Mouse (Mus musculus) MEL (cell line): ENCODE results near the gene Cenph. TPM values are rescaled to one million over a fixed set of nuclear protein-coding genes. Genes with fewer than 3 reads are reported as not detected.
"Not testable (repeated sequence)": the region's sequence is repeated elsewhere in the genome, so short reads cannot be mapped to it uniquely, and the experiment has no call there.

Experiments used
- DNase-seq: peaks from one replicate; pipeline ENCODE4 v3.0.0; 2011; ENCODE audit warnings: low read depth, low spot score
- H3K27ac ChIP-seq: 2 replicates; pipeline ENCODE4 v1.5.1; 2012; ENCODE audit warnings: low read depth, mild to moderate bottlenecking, control low read depth, low read length, moderate library complexity; ENCODE audit not compliant: control insufficient read depth
- H3K27me3 ChIP-seq, 2 experiments: fragments of 150-350 bp in 1 of 2; sonication (generic) in 1 of 2; 2 replicates each; pipeline ENCODE4 v1.6.1; 2012; ENCODE audit warnings: low read length in 2 of 2, mild to moderate bottlenecking in 2 of 2, improper control_type of control experiment in 1 of 2, moderate library complexity in 1 of 2; ENCODE audit not compliant: insufficient read depth in 2 of 2, control insufficient read depth in 1 of 2
- H3K36me3 ChIP-seq, 2 experiments: 2 replicates each; pipeline ENCODE4 v1.6.1; 2012 to 2014; ENCODE audit warnings: low read length in 2 of 2, improper control_type of control experiment in 1 of 2, inconsistent platforms in 1 of 2, mild to moderate bottlenecking in 1 of 2; ENCODE audit not compliant: insufficient read depth in 2 of 2, control insufficient read depth in 1 of 2
- H3K4me1 ChIP-seq, 2 experiments: fragments of 150-350 bp in 1 of 2; sonication (generic) in 1 of 2; 2 replicates each; pipeline ENCODE4 v1.6.1; 2012; ENCODE audit warnings: low read length in 2 of 2, improper control_type of control experiment in 1 of 2, mild to moderate bottlenecking in 1 of 2; ENCODE audit not compliant: insufficient read depth in 2 of 2, control insufficient read depth in 1 of 2
- H3K4me3 ChIP-seq, 2 experiments: fragments of 150-350 bp in 1 of 2; sonication (generic) in 1 of 2; 2 replicates each; pipeline ENCODE4 v1.5.1; 2012; ENCODE audit warnings: low read depth in 2 of 2, low read length in 2 of 2, mild to moderate bottlenecking in 2 of 2, moderate library complexity in 2 of 2, control low read depth in 1 of 2, improper control_type of control experiment in 1 of 2; ENCODE audit not compliant: control insufficient read depth in 1 of 2, insufficient read depth in 1 of 2
- H3K79me2 ChIP-seq: 2 replicates; pipeline ENCODE4 v1.6.1; 2012; ENCODE audit warnings: mild to moderate bottlenecking, low read length, moderate library complexity; ENCODE audit not compliant: control insufficient read depth, poor library complexity, insufficient read depth
- H3K9ac ChIP-seq: 2 replicates; pipeline ENCODE4 v1.6.1; 2012; ENCODE audit warnings: low read depth, mild to moderate bottlenecking, control low read depth, low read length, moderate library complexity; ENCODE audit not compliant: control insufficient read depth, poor library complexity, severe bottlenecking
- H3K9me3 ChIP-seq: fragments of 150-350 bp; sonication (generic); replicated peaks from 2 replicates; pipeline ENCODE4 v1.6.1; 2012; ENCODE audit warnings: mild to moderate bottlenecking, low read length, improper control_type of control experiment, moderate library complexity; ENCODE audit not compliant: insufficient read depth
- BHLHE40 ChIP-seq: IDR thresholded peaks from 2 replicates; pipeline ENCODE4 v1.6.1; 2012; ENCODE audit warnings: low read depth, mild to moderate bottlenecking, inconsistent platforms, low read length, improper control_type of control experiment, borderline replicate concordance
- CHD1 ChIP-seq: IDR thresholded peaks from 2 replicates; pipeline ENCODE4 v1.6.1; 2012; ENCODE audit warnings: low read depth, mild to moderate bottlenecking, inconsistent platforms, low read length, improper control_type of control experiment
- CTCF ChIP-seq, 3 experiments: IDR thresholded peaks in 2 of 3; conservative IDR thresholded peaks in 1 of 3; 2 replicates each; pipeline ENCODE4 v1.5.1; 2011 to 2012; ENCODE audit warnings: low read length in 3 of 3, low read depth in 2 of 3, mild to moderate bottlenecking in 2 of 3, improper control_type of control experiment in 1 of 3, inconsistent platforms in 1 of 3, mixed read lengths in 1 of 3, moderate library complexity in 1 of 3; ENCODE audit not compliant: control insufficient read depth in 1 of 3, insufficient read depth in 1 of 3, poor library complexity in 1 of 3, severe bottlenecking in 1 of 3
- ELF1 ChIP-seq: IDR thresholded peaks from 2 replicates; pipeline ENCODE4 v1.6.1; 2014; ENCODE audit warnings: low read depth, mild to moderate bottlenecking, inconsistent platforms, low read length, improper control_type of control experiment, moderate library complexity
- EP300 ChIP-seq, 2 experiments: IDR thresholded peaks; 2 replicates each; pipeline ENCODE4 v1.6.1; 2011; ENCODE audit warnings: improper control_type of control experiment in 2 of 2, low read length in 2 of 2, low read depth in 1 of 2, mild to moderate bottlenecking in 1 of 2
- ETS1 ChIP-seq: IDR thresholded peaks from 2 replicates; pipeline ENCODE4 v1.6.1; 2012; ENCODE audit warnings: low read depth, mild to moderate bottlenecking, inconsistent platforms, low read length, improper control_type of control experiment, moderate library complexity
- GATA1 ChIP-seq: IDR thresholded peaks from 2 replicates; pipeline ENCODE4 v1.6.1; 2011; ENCODE audit warnings: low read depth, low read length, improper control_type of control experiment
- HCFC1 ChIP-seq: IDR thresholded peaks from 2 replicates; pipeline ENCODE4 v1.6.1; 2012; ENCODE audit warnings: low read depth, mild to moderate bottlenecking, inconsistent platforms, low read length, improper control_type of control experiment, moderate library complexity
- KAT2A ChIP-seq: conservative IDR thresholded peaks from 2 replicates; pipeline ENCODE4 v1.6.1; 2012; ENCODE audit warnings: low read depth, low read length, improper control_type of control experiment, inconsistent platforms
- MAFK ChIP-seq: IDR thresholded peaks from 2 replicates; pipeline ENCODE4 v1.6.1; 2011; ENCODE audit warnings: low read depth, mild to moderate bottlenecking, low read length, improper control_type of control experiment, borderline replicate concordance
- MAX ChIP-seq: IDR thresholded peaks from 2 replicates; pipeline ENCODE4 v1.6.1; 2011; ENCODE audit warnings: low read length, improper control_type of control experiment
- MAZ ChIP-seq: IDR thresholded peaks from 2 replicates; pipeline ENCODE4 v1.6.1; 2012; ENCODE audit warnings: low read depth, mild to moderate bottlenecking, inconsistent platforms, low read length, improper control_type of control experiment
- MXI1 ChIP-seq: IDR thresholded peaks from 2 replicates; pipeline ENCODE4 v1.6.1; 2011; ENCODE audit warnings: mild to moderate bottlenecking, low read depth, low read length, improper control_type of control experiment
- MYB ChIP-seq: IDR thresholded peaks from 2 replicates; pipeline ENCODE4 v1.6.1; 2011; ENCODE audit warnings: mild to moderate bottlenecking, low read depth, low read length, improper control_type of control experiment
- MYC ChIP-seq: IDR thresholded peaks from 2 replicates; pipeline ENCODE4 v1.6.1; 2011; ENCODE audit warnings: low read depth, mild to moderate bottlenecking, low read length, improper control_type of control experiment, moderate library complexity
- NELFE ChIP-seq: IDR thresholded peaks from 2 replicates; pipeline ENCODE4 v1.6.1; 2011; ENCODE audit warnings: low read depth, low read length, improper control_type of control experiment
- POLR2A ChIP-seq, 2 experiments: IDR thresholded peaks; 2 replicates each; pipeline ENCODE4 v1.6.1; 2011 to 2012; ENCODE audit warnings: low read length in 2 of 2, mild to moderate bottlenecking in 2 of 2, control low read depth in 1 of 2, improper control_type of control experiment in 1 of 2, low read depth in 1 of 2, moderate library complexity in 1 of 2; ENCODE audit not compliant: control insufficient read depth in 1 of 2, insufficient read depth in 1 of 2, poor library complexity in 1 of 2
- POLR2AphosphoS5 ChIP-seq: IDR thresholded peaks from 2 replicates; pipeline ENCODE4 v1.6.1; 2012; ENCODE audit warnings: low read depth, borderline replicate concordance, mild to moderate bottlenecking, inconsistent platforms, low read length, moderate library complexity, mixed read lengths
- RCOR1 ChIP-seq: IDR thresholded peaks from 2 replicates; pipeline ENCODE4 v1.6.1; 2012; ENCODE audit warnings: low read depth, mild to moderate bottlenecking, inconsistent platforms, low read length, improper control_type of control experiment
- SIN3A ChIP-seq: IDR thresholded peaks from 2 replicates; pipeline ENCODE4 v1.6.1; 2012; ENCODE audit warnings: low read length, improper control_type of control experiment, inconsistent platforms
- TAL1 ChIP-seq: IDR thresholded peaks from 2 replicates; pipeline ENCODE4 v1.6.1; 2012; ENCODE audit warnings: mild to moderate bottlenecking, inconsistent platforms, low read length, moderate library complexity, mixed read lengths
- TBP ChIP-seq: IDR thresholded peaks from 2 replicates; pipeline ENCODE4 v1.8.0; 2011; ENCODE audit warnings: low read depth, low read length, improper control_type of control experiment
- UBTF ChIP-seq: IDR thresholded peaks from 2 replicates; pipeline ENCODE4 v1.6.1; 2012; ENCODE audit warnings: low read depth, mild to moderate bottlenecking, inconsistent platforms, low read length, improper control_type of control experiment, moderate library complexity, borderline replicate concordance; ENCODE audit not compliant: insufficient read depth
- USF1 ChIP-seq: IDR thresholded peaks from 2 replicates; pipeline ENCODE4 v1.6.1; 2014; ENCODE audit warnings: low read depth, mild to moderate bottlenecking, inconsistent platforms, low read length, improper control_type of control experiment, moderate library complexity
- USF2 ChIP-seq, 2 experiments: IDR thresholded peaks; 2 replicates each; pipeline ENCODE4 v1.6.1; 2011 to 2012; ENCODE audit warnings: improper control_type of control experiment in 2 of 2, low read length in 2 of 2, borderline replicate concordance in 1 of 2, inconsistent platforms in 1 of 2, low read depth in 1 of 2, mild to moderate bottlenecking in 1 of 2; ENCODE audit not compliant: insufficient read depth in 1 of 2
- ZC3H11A ChIP-seq: IDR thresholded peaks from 2 replicates; pipeline ENCODE4 v1.6.1; 2012; ENCODE audit warnings: low read depth, mild to moderate bottlenecking, inconsistent platforms, low read length, improper control_type of control experiment
- ZKSCAN1 ChIP-seq: IDR thresholded peaks from 2 replicates; pipeline ENCODE4 v1.6.1; 2012; ENCODE audit warnings: low read depth, mild to moderate bottlenecking, inconsistent platforms, low read length, improper control_type of control experiment, moderate library complexity
- ZMIZ1 ChIP-seq: IDR thresholded peaks from 2 replicates; pipeline ENCODE4 v1.6.1; 2012; ENCODE audit warnings: low read depth, mild to moderate bottlenecking, inconsistent platforms, low read length, improper control_type of control experiment, moderate library complexity
- ZNF384 ChIP-seq: IDR thresholded peaks from 2 replicates; pipeline ENCODE4 v1.6.1; 2012; ENCODE audit warnings: low read depth, mild to moderate bottlenecking, inconsistent platforms, low read length, improper control_type of control experiment
- polyA plus RNA-seq, 2 experiments: library from polyadenylated mRNA; stranded (reverse) in 1 of 2; unstranded in 1 of 2; fragments of >175 nt in 1 of 2; fragments of >200 nt in 1 of 2; gene quantifications; 2 replicates each; pipeline versions ENCODE4 v1.2.1 to v1.2.4; 2012; ENCODE audit warnings: low replicate concordance in 2 of 2, low read depth in 1 of 2; ENCODE audit not compliant: insufficient read length in 2 of 2, insufficient read depth in 1 of 2, missing spikeins in 1 of 2
- total RNA-seq: library from RNA; depleted of rRNA; stranded (reverse); fragments of 300-350 nt; gene quantifications from 2 replicates; pipeline ENCODE4 v1.2.3, GENCODE M21; 2012

Cenph gene
- total and polyA plus RNA-seq, 3 experiments = 33.3 to 48.8 TPM; not detected in 1

GRCm38 (mm10) chr13:100731462-100732046 is 44.1 kb downstream of the Cenph start:
- not testable (repeated sequence) for DNase-seq, H3K9me3 ChIP-seq, H3K4me1 ChIP-seq, H3K27me3 ChIP-seq
- peak overlapping the region in 1 of 2 experiments; percentile 86; a peak in 3 of 4 replicates for H3K4me3 ChIP-seq
- peaks cover 31% of the 10 kb centered on the region for H3K79me2 ChIP-seq
- H3K27ac ChIP-seq = peak overlapping the region; percentile 88
- H3K36me3 ChIP-seq = peaks cover 2 to 25% of the 10 kb centered on the region in 2 experiments; a peak in 3 of 4 replicates
- H3K9ac ChIP-seq = peak overlapping the region; percentile 80
- TF ChIP-seq TBP (0 out of 2 replicates have a peak, but pooled peaks have one; percentile 27), CTCF (IDR thresholded peaks at IDR 0.05 in 2 of 3, conservative IDR thresholded peaks at IDR 0.05 in 1 of 3; ENCODE audit: control insufficient read depth in 1 of 3, insufficient read depth in 1 of 3, low read depth in 2 of 3, low read length in 3 of 3, poor library complexity in 1 of 3, severe bottlenecking in 1 of 3) (peak in 1 of 3 experiments; percentile 20; a peak in 1 of 6 replicates)

DNA sequence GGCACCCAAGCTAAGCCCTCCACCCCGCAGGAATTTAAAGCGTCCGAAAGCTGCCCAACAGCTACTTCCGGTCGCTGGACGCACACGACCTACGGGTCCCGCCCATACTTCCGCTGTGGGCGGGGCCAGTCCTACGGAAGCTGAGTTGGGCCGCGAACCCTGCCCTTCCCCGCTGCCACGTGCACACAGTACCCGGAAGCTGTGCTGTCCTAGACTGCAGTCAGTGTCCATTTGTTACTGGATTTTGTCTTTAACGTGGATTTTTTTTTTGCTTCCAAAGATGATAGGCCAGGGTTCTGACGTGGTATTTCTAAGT is 44.9 kb downstream of the Cenph start, which contains the start of gene Cdk7:
Cdk7 (minus strand) TSS at position 79 of the 316 bp plus-strand sequence.
- Histone ChIP-seq H3K36me3 (peaks cover 2 to 29% of the 10 kb centered on the region in 2 experiments; a peak in 3 of 4 replicates), H3K4me3 (peak within 1 kb of the TSS; percentile 69 to 86), H3K9ac (peak within 1 kb of the TSS; percentile 80), H3K79me2 (peaks cover 34% of the 10 kb centered on the region), H3K27me3 (no peaks in the 10 kb centered on the region), H3K9me3 (no peaks in the 10 kb centered on the region), H3K27ac (peak within 1 kb of the TSS; percentile 88), H3K4me1 (peaks cover 4 to 12% of the 10 kb centered on the region in 2 experiments)
- peak; percentile 98 for DNase-seq
- TF ChIP-seq MAX (peak; percentile 99), TAL1 (no peak), ZKSCAN1 (no peak), CTCF (IDR thresholded peaks at IDR 0.05 in 2 of 3, conservative IDR thresholded peaks at IDR 0.05 in 1 of 3; ENCODE audit: control insufficient read depth in 1 of 3, insufficient read depth in 1 of 3, low read depth in 2 of 3, low read length in 3 of 3, poor library complexity in 1 of 3, severe bottlenecking in 1 of 3) (no peak), USF1 (peak; percentile 91), MXI1 (peak; percentile 100), MAZ (peak; percentile 80; the same call in 1 of the 2 replicates), RCOR1 (no peak; the same call in 1 of the 2 replicates), BHLHE40 (peak; percentile 88), KAT2A (peak; percentile 64; the same call in 1 of the 2 replicates), ZC3H11A (no peak), GATA1 (no peak), ZMIZ1 (peak; percentile 41; the same call in 1 of the 2 replicates), ETS1 (peak; percentile 26; the same call in 1 of the 2 replicates), MYC (peak; percentile 100), HCFC1 (peak; percentile 95), TBP (peak; percentile 75), ZNF384 (peak; percentile 44; the same call in 1 of the 2 replicates), POLR2AphosphoS5 (no peak; the same call in 1 of the 2 replicates), MYB (no peak), POLR2A (IDR thresholded peaks at IDR 0.05; ENCODE audit: control insufficient read depth in 1 of 2, insufficient read depth in 1 of 2, low read depth in 1 of 2, low read length in 2 of 2, poor library complexity in 1 of 2) (peak; percentile 5 to 88; a peak in 2 of 4 replicates), CHD1 (no peak), SIN3A (peak; percentile 99), USF2 (IDR thresholded peaks at IDR 0.05; ENCODE audit: borderline replicate concordance in 1 of 2, insufficient read depth in 1 of 2, low read depth in 1 of 2, low read length in 2 of 2) (peak in 1 of 2 experiments; percentile 32; a peak in 1 of 4 replicates), MAFK (no peak), NELFE (peak; percentile 83), UBTF (no peak), EP300 (IDR thresholded peaks at IDR 0.05; ENCODE audit: low read depth in 1 of 2, low read length in 2 of 2) (no peak; a peak in 1 of 4 replicates), ELF1 (peak; percentile 98)
